Mouse (Mus musculus) ES-E14 (cell line): ENCODE data around the gene Zfp423.

Experiments used
- CHD2 ChIP-seq: IDR thresholded peaks from 2 replicates; pipeline ENCODE4 v1.6.1; 2014; ENCODE audit warnings: mild to moderate bottlenecking, low read depth, low read length, inconsistent platforms
- HCFC1 ChIP-seq: IDR thresholded peaks from 2 replicates; pipeline ENCODE4 v1.6.1; 2012; ENCODE audit warnings: low read length, inconsistent platforms, borderline replicate concordance; ENCODE audit not compliant: insufficient read depth

GRCm38 (mm10) chr8:87938351-87939232 is 20.8 kb downstream of the Zfp423 start:
- TF ChIP-seq HCFC1: no peak
- no peak for TF ChIP-seq CHD2
